Mouse (Mus musculus) neural tube, embryonic 11.5 days (tissue): ENCODE data around the gene Mrps23. TPM values are rescaled to one million over a fixed set of nuclear protein-coding genes. Genes with fewer than 3 reads are reported as not detected.
A peak's percentile ranks its signal among the peaks of the same experiment; 100 is the strongest.

ENCODE experiments used
- ATAC-seq: fragments of 200-750 bp; cut with Nextera tagmentation; 2 replicates; pipeline ENCODE4 v1.8.0; 2017; ENCODE audit warnings: moderate number of reproducible peaks, mild to moderate bottlenecking, moderate TSS enrichment, moderate library complexity; ENCODE audit not compliant: insufficient read depth, low FRiP score, low TSS enrichment
- DNase-seq: peaks from one replicate; pipeline ENCODE4 v3.0.0-alpha.2; 2015; ENCODE audit warnings: low spot score
- H3K27ac ChIP-seq: fragments of 300-500 bp; sonication (generic); 2 replicates; pipeline ENCODE4 v1.5.1; 2014; ENCODE audit warnings: low read depth, mild to moderate bottlenecking, low read length
- H3K27me3 ChIP-seq: fragments of 300-500 bp; sonication (generic); 2 replicates; pipeline ENCODE4 v1.6.1; 2014; ENCODE audit warnings: mild to moderate bottlenecking, low read length, mixed read lengths; ENCODE audit not compliant: control insufficient read depth, insufficient read depth
- H3K36me3 ChIP-seq: fragments of 300-500 bp; sonication (generic); 2 replicates; pipeline ENCODE4 v1.6.1; 2014; ENCODE audit warnings: mild to moderate bottlenecking, low read length, moderate library complexity, mixed read lengths; ENCODE audit not compliant: control insufficient read depth, insufficient read depth
- H3K4me1 ChIP-seq: fragments of 300-500 bp; sonication (generic); 2 replicates; pipeline ENCODE4 v1.6.1; 2014; ENCODE audit warnings: low read length, mixed read lengths; ENCODE audit not compliant: control insufficient read depth, insufficient read depth
- H3K4me2 ChIP-seq: fragments of 300-500 bp; sonication (generic); 2 replicates; pipeline ENCODE4 v1.6.1; 2014; ENCODE audit warnings: low read depth, mild to moderate bottlenecking, moderate library complexity
- H3K4me3 ChIP-seq: fragments of 300-500 bp; sonication (generic); 2 replicates; pipeline ENCODE4 v1.5.1; 2014; ENCODE audit warnings: low read depth, low read length
- H3K9ac ChIP-seq: fragments of 300-500 bp; sonication (generic); 2 replicates; pipeline ENCODE4 v1.6.1; 2014; ENCODE audit warnings: mild to moderate bottlenecking, low read length
- H3K9me3 ChIP-seq: fragments of 300-500 bp; sonication (generic); 2 replicates; pipeline ENCODE4 v1.6.1; 2016; ENCODE audit warnings: low read length; ENCODE audit not compliant: control insufficient read depth
- WGBS: fragments of 180-500 bp; shearing (Covaris S2); extraction: QIAGEN DNeasy Blood & Tissue Kit; methylation state at CpG from one replicate; pipeline ENCODE4 v1.1.7; 2014; 5-methylcytosine and 5-hydroxymethylcytosine counted together
- polyA plus RNA-seq: library from polyadenylated mRNA; unstranded; fragments of >200 nt; fragmentation: Nextera tagmentation; extraction: Ambion mirVana; gene quantifications from 2 replicates; pipeline ENCODE4 v1.2.1, GENCODE M21; 2014

Gene Mrps23
- polyA plus RNA-seq, 1 experiment from 2014 or later: 76.3 TPM

GRCm38 (mm10) chr11:88241468-88242301 lies 37.5 kb downstream of the Mrps23 start:
- no peaks in the 10 kb centered on the region for H3K27me3 ChIP-seq
- no peak for ATAC-seq
- H3K9me3 ChIP-seq: no peaks in the 10 kb centered on the region
- H3K4me3 ChIP-seq: no peak overlapping the region
- no peak overlapping the region; the same call in 1 of the 2 replicates for H3K4me2 ChIP-seq
- DNase-seq: no peak
- H3K27ac ChIP-seq: peak overlapping the region; percentile 85
- no peaks in the 10 kb centered on the region for H3K36me3 ChIP-seq
- WGBS: 38% methylated on average over 12 of the region's 12 CpGs
- peak overlapping the region; percentile 3 for H3K9ac ChIP-seq
- peaks cover 37% of the 10 kb centered on the region for H3K4me1 ChIP-seq

GRCm38 (mm10) chr11:88245581-88246170 lies 41.5 kb downstream of the Mrps23 start:
- ATAC-seq (no peak), DNase-seq (no peak)
- no peak overlapping the region for H3K9ac ChIP-seq
- H3K4me3 ChIP-seq: no peak overlapping the region
- H3K36me3 ChIP-seq: no peaks in the 10 kb centered on the region
- no peaks in the 10 kb centered on the region for H3K27me3 ChIP-seq
- H3K4me2 ChIP-seq: no peak overlapping the region
- no peak overlapping the region for H3K27ac ChIP-seq
- H3K4me1 ChIP-seq: peaks cover 23% of the 10 kb centered on the region
- no peaks in the 10 kb centered on the region for H3K9me3 ChIP-seq
- 70% methylated on average over 14 of the region's 14 CpGs for WGBS

GRCm38 (mm10) chr11:88248636-88249035 lies 44.4 kb downstream of the Mrps23 start:
- Histone ChIP-seq H3K27me3 (no peaks in the 10 kb centered on the region), H3K4me3 (no peak overlapping the region), H3K9me3 (no peaks in the 10 kb centered on the region), H3K9ac (peak overlapping the region; percentile 7; the same call in 1 of the 2 replicates), H3K27ac (peak overlapping the region; percentile 64), H3K4me1 (peaks cover 29% of the 10 kb centered on the region), H3K36me3 (no peaks in the 10 kb centered on the region), H3K4me2 (no peak overlapping the region)
- no peak for DNase-seq
- WGBS: 57% methylated on average over 5 of the region's 5 CpGs
- ATAC-seq: no peak

- H3K4me1 ChIP-seq: peaks cover 35% of the 10 kb centered on the region
- ATAC-seq (no peak), DNase-seq (no peak)
- no peak overlapping the region for H3K9ac ChIP-seq
- no peak overlapping the region for H3K4me2 ChIP-seq
- no peaks in the 10 kb centered on the region for H3K9me3 ChIP-seq
- no peaks in the 10 kb centered on the region for H3K27me3 ChIP-seq
- no peaks in the 10 kb centered on the region for H3K36me3 ChIP-seq
- 80% methylated on average over 3 of the region's 3 CpGs for WGBS
- no peak overlapping the region for H3K4me3 ChIP-seq
- no peak overlapping the region for H3K27ac ChIP-seq
These were observed 46.4 kb downstream of the Mrps23 start for GRCm38 (mm10) chr11:88250568-88250967.

GRCm38 (mm10) chr11:88251295-88251694 lies 47.1 kb downstream of the Mrps23 start:
- no peaks in the 10 kb centered on the region for H3K9me3 ChIP-seq
- no peak for ATAC-seq
- H3K27ac ChIP-seq: 0 out of 2 replicates have a peak overlapping the region, but pooled peaks have one; percentile 0
- WGBS: 51% methylated on average over 7 of the region's 7 CpGs
- no peak overlapping the region for H3K9ac ChIP-seq
- no peak overlapping the region for H3K4me2 ChIP-seq
- DNase-seq: no peak
- no peak overlapping the region for H3K4me3 ChIP-seq
- no peaks in the 10 kb centered on the region for H3K36me3 ChIP-seq
- no peaks in the 10 kb centered on the region for H3K27me3 ChIP-seq
- H3K4me1 ChIP-seq: peaks cover 35% of the 10 kb centered on the region

GRCm38 (mm10) chr11:88251972-88252766 lies 48.0 kb downstream of the Mrps23 start:
- peak; percentile 92 for DNase-seq
- H3K9ac ChIP-seq: peak overlapping the region; percentile 35
- WGBS: 14% methylated on average over 22 of the region's 22 CpGs
- no peaks in the 10 kb centered on the region for H3K36me3 ChIP-seq
- peak overlapping the region; percentile 12 for H3K4me2 ChIP-seq
- H3K27ac ChIP-seq: peak overlapping the region; percentile 86
- no peaks in the 10 kb centered on the region for H3K27me3 ChIP-seq
- peaks cover 35% of the 10 kb centered on the region for H3K4me1 ChIP-seq
- no peak overlapping the region for H3K4me3 ChIP-seq
- peak; percentile 70; the same call in 1 of the 2 replicates for ATAC-seq
- H3K9me3 ChIP-seq: no peaks in the 10 kb centered on the region

- Histone ChIP-seq H3K36me3 (no peaks in the 10 kb centered on the region), H3K4me2 (0 out of 2 replicates have a peak overlapping the region, but pooled peaks have one; percentile 22), H3K27ac (peak overlapping the region; percentile 86), H3K4me3 (no peak overlapping the region), H3K27me3 (no peaks in the 10 kb centered on the region), H3K9ac (peak overlapping the region; percentile 41), H3K9me3 (no peaks in the 10 kb centered on the region), H3K4me1 (peaks cover 35% of the 10 kb centered on the region)
- DNase-seq: peak; percentile 66
- peak; percentile 67 for ATAC-seq
- WGBS: 23% methylated on average over 10 of the region's 18 CpGs
These were observed 48.8 kb downstream of the Mrps23 start for GRCm38 (mm10) chr11:88252767-88253513.
